Mouse (Mus musculus): Measurements from ENCODE around the gene Prmt1. TPM values are rescaled to one million over a fixed set of nuclear protein-coding genes. Genes with fewer than 3 reads are reported as not detected.

The Prmt1 gene
- polyA plus RNA-seq, 1 experiment from 2014 or later = 784 TPM

DNA sequence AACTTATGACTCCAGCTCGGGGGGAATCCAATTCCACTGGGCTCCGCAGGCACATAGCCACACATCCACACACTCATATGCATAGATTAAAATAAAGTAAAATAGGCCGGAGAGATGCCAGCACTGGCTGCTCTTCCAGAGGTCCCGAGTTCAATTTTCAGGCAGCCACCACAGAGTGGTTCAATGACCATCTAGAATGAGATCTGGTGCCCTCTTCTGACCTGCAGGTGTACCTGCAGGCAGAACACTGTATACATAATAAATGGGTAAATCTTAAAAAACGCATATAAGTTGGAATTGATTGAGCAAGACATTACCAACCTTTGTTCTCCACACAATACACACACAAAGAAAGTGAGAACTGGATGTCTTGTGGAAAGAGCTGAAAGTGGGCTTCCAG is 30.7 kb downstream of the Prmt1 start:
- H3K4me3 ChIP-seq (replicated peaks) = no peak overlapping the region
- peaks cover 22% of the 10 kb centered on the region for H3K36me3 ChIP-seq
- no peak overlapping the region for H3K9ac ChIP-seq (replicated peaks)
- no peaks in the 10 kb centered on the region for H3K9me3 ChIP-seq
- H3K4me1 ChIP-seq (replicated peaks) = peaks cover 18% of the 10 kb centered on the region
- no peak overlapping the region for H3K4me2 ChIP-seq (replicated peaks)
- no peak overlapping the region for H3K27ac ChIP-seq
- ATAC-seq = no peak
- H3K27me3 ChIP-seq = peaks cover 21% of the 10 kb centered on the region
- WGBS = 51% methylated on average over 5 of the region's 5 CpGs

DNA sequence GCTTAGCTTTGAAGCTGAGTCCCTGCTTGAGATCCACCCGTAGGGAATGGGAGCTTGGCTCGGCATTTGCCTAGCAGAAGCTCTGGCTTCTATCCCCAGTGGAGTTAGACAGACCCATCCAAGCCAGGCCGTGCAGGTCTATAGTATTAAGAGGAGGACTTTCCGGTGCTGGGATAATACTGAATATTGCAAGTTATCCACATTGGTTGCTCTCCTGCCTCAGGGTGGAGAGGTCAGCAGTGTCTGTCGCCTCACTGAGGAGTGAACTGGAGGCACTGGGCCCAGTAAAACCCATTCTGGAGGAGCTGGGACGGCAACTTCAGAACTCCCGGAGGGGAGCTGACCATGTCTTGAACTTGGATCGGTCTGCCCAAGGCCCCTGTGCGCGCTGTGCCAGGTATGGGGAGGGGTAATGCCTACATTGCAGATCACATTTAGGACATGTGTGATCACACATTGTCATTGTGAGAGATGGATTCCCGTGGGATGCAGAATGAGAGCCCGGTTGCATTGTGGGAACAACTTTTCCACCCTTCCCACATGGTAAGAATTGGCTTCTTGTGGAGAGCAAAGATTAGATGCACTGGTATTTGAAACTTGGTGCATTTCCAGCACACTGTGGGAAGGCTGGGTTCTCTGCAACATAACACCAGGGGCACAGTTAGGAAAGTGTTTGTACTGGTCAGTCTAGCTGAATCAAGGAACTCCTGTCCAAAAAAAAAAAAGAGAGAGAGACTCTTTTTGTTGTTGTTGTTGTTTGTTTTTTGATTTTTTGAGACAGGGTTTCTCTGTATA is 32.1 kb downstream of the Prmt1 start:
- no peak overlapping the region for H3K4me3 ChIP-seq (replicated peaks)
- H3K4me1 ChIP-seq (replicated peaks) = peaks cover 18% of the 10 kb centered on the region
- H3K9ac ChIP-seq (replicated peaks) = no peak overlapping the region
- no peak for ATAC-seq
- peaks cover 33% of the 10 kb centered on the region for H3K27me3 ChIP-seq
- peaks cover 10% of the 10 kb centered on the region for H3K36me3 ChIP-seq
- H3K9me3 ChIP-seq = no peaks in the 10 kb centered on the region
- no peak overlapping the region for H3K4me2 ChIP-seq (replicated peaks)
- WGBS = 81% methylated on average over 12 of the region's 12 CpGs
- no peak overlapping the region for H3K27ac ChIP-seq

DNA sequence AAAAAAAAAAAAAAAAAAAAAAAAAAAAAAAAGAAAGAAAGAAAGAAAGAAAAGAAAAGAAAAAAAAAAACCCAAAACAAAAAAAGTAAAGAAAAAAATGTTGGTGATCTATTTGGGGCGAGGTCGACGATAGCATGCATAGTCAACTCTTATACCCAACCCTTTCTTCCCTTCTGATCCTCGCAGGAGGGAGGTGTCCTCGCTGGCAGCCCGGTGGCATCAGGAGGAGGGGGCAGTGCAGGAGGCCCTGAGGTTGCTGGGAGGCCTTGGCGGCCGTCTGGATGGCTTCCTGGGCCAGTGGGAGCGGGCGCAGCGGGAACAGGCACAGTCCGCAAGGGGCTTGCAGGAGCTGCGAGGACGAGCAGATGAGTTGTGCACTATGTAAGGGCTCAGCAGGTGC is 32.8 kb downstream of the Prmt1 start:
- peaks cover 2% of the 10 kb centered on the region; the same call in 1 of the 2 replicates for H3K36me3 ChIP-seq
- ATAC-seq = no peak
- no peak overlapping the region for H3K4me3 ChIP-seq (replicated peaks)
- H3K27ac ChIP-seq = no peak overlapping the region
- H3K27me3 ChIP-seq = peaks cover 33% of the 10 kb centered on the region
- H3K4me1 ChIP-seq (replicated peaks) = peaks cover 18% of the 10 kb centered on the region
- no peaks in the 10 kb centered on the region for H3K9me3 ChIP-seq
- H3K4me2 ChIP-seq (replicated peaks) = no peak overlapping the region
- H3K9ac ChIP-seq (replicated peaks) = no peak overlapping the region
- 56% methylated on average over 14 of the region's 14 CpGs for WGBS

DNA sequence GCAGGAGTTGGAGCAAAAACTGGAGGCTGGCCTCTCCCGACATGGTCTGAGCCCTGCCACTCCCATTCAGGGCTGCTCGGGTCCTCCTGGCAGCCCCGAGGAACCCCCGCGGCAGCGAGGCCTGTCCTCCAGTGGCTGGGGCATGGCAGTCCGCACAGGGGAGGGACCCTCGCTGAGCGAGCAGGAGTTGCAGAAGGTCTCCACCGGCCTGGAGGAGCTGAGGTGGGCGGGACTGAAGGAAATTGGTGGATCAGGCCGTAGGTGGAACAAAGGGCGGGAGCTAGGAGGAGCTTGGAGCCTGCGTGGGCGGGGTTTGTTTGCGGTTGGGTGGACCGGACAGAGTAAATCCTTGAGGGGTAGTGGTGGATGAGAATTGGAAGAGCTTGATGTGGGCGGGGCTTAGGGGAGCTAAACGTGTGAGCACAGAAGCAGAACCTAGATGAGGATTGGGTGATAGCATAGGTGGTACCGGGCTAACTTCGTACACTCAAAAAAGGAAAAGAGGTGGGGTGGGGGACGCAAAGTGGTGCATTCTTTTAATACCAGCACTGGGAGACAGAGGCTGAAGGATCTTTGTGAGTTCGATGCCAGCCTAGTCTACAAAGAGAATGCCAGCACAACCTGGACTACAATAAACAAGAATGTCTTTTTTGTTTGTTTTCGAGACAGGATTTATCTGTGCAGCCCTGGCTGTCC is 33.6 kb downstream of the Prmt1 start:
- H3K27ac ChIP-seq = peak overlapping the region; percentile 58; the same call in 1 of the 2 replicates
- no peaks in the 10 kb centered on the region for H3K9me3 ChIP-seq

DNA sequence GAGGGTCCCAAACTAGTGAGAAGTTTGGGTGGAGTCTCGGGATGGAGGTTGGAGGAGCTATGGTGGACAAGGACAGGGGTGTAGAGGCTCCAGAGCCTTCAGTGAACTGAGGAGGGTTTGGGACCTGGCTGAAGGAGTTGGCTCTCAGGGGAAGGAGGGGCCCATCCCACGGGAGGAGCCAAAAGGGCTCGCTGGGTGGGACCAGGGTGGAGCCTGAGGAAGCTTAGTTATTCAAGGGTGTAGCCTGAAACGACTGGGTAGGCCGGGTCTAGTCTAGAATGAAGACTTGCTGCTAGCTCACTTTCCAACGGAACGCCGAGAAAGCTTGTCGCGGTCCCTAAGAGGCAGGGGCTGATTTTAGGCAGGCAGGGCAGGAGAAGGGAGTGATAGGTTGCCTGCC is 34.4 kb downstream of the Prmt1 start:
- Histone ChIP-seq H3K9ac (replicated peaks) (peak overlapping the region; percentile 62), H3K27ac (no peak overlapping the region), H3K9me3 (no peaks in the 10 kb centered on the region), H3K36me3 (no peaks in the 10 kb centered on the region), H3K4me3 (replicated peaks) (peak overlapping the region; percentile 47), H3K27me3 (peaks cover 38% of the 10 kb centered on the region), H3K4me2 (replicated peaks) (peak overlapping the region; percentile 74), H3K4me1 (replicated peaks) (peaks cover 18% of the 10 kb centered on the region)
- peak; percentile 29 for ATAC-seq
- 2% methylated on average over 10 of the region's 10 CpGs for WGBS

More for the DNA sequence above, 33.6 kb downstream of the Prmt1 start:
- ATAC-seq = peak; percentile 84
- no peaks in the 10 kb centered on the region for H3K36me3 ChIP-seq
- H3K4me3 ChIP-seq (replicated peaks) = peak overlapping the region; percentile 47
- WGBS = 6% methylated on average over 24 of the region's 24 CpGs
- peak overlapping the region; percentile 74 for H3K4me2 ChIP-seq (replicated peaks)
- H3K27me3 ChIP-seq = peaks cover 33% of the 10 kb centered on the region
- H3K9ac ChIP-seq (replicated peaks) = peak overlapping the region; percentile 62
- peaks cover 18% of the 10 kb centered on the region for H3K4me1 ChIP-seq (replicated peaks)

DNA sequence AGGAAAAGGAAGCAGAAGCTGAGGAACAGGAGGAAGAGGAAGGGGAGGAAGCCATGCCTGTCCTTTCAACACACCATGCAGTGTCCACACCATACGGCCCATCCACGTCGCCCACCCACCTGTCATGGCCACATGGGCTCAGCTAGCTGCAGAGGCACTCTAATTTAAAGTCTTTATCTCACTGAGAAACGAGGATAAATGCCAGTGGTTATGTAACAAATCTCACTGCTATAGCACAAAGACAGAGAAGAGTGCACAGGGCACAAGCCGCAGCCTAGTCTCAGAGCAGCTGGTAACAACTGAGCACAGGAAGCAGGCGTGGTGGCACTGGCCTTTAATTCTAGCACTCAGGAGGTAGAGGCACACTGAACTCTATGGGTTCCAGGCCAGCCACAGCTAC is 36.4 kb downstream of the Prmt1 start:
- ATAC-seq = no peak
- H3K9ac ChIP-seq (replicated peaks) = no peak overlapping the region
- no peaks in the 10 kb centered on the region for H3K9me3 ChIP-seq
- H3K4me2 ChIP-seq (replicated peaks) = no peak overlapping the region
- H3K27ac ChIP-seq = no peak overlapping the region
- H3K27me3 ChIP-seq = peaks cover 38% of the 10 kb centered on the region
- peaks cover 18% of the 10 kb centered on the region for H3K4me1 ChIP-seq (replicated peaks)
- H3K4me3 ChIP-seq (replicated peaks) = no peak overlapping the region
- no peaks in the 10 kb centered on the region for H3K36me3 ChIP-seq
- WGBS = 74% methylated on average over 6 of the region's 6 CpGs

DNA sequence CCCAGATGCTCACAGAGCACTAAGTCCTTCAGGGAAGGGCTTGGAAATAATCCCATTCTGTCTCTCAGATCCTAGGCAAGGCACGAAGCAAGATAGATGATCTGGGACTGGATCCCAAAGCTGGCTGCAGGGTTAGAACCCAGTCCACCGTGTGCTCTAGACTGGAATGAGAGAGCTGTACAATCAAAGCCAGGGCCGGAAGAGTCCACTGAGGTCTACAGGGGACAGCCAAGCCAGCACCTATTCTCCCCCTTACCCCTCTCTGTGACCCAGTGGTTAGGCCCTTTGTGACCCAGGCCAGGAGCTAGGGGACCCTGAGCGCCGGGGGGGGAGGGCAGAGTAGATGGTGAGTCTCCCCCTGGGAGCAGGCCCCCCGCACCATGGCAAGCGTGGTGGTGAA is 43.5 kb downstream of the Prmt1 start, which contains the start of gene Tsks:
TSS of gene Tsks (plus strand) at position 301 of the 400 bp plus-strand sequence.
- 81% methylated on average over 7 of the region's 7 CpGs for WGBS
- no peaks in the 10 kb centered on the region for H3K9me3 ChIP-seq
- H3K4me1 ChIP-seq (replicated peaks) = no peaks in the 10 kb centered on the region
- H3K27ac ChIP-seq = no peak within 1 kb of the TSS
- H3K4me3 ChIP-seq (replicated peaks) = no peak within 1 kb of the TSS
- no peak for ATAC-seq
- no peaks in the 10 kb centered on the region for H3K36me3 ChIP-seq
- no peak within 1 kb of the TSS for H3K9ac ChIP-seq (replicated peaks)
- H3K27me3 ChIP-seq = peaks cover 5% of the 10 kb centered on the region; the same call in 1 of the 2 replicates
- H3K4me2 ChIP-seq (replicated peaks) = no peak within 1 kb of the TSS

DNA sequence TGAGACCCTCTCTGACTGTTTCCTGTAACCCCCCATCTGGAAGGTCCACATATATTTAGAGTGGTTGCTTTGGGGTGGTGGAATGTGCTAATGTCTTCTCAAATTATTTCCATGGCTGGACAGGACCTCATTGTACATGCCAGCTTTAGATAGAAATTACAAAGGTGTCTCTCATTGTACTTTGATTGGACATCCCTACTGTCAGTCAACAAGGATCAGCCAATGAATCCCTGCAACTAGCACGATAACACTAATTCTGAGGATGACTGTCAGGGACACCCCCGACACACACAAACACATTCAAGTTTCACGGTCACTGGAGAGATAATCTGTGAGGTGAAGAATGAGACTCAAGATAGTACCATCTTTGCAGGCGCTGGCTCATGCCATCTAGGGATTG is 47.7 kb downstream of the Prmt1 start:
- 91% methylated on average over 4 of the region's 4 CpGs for WGBS

DNA sequence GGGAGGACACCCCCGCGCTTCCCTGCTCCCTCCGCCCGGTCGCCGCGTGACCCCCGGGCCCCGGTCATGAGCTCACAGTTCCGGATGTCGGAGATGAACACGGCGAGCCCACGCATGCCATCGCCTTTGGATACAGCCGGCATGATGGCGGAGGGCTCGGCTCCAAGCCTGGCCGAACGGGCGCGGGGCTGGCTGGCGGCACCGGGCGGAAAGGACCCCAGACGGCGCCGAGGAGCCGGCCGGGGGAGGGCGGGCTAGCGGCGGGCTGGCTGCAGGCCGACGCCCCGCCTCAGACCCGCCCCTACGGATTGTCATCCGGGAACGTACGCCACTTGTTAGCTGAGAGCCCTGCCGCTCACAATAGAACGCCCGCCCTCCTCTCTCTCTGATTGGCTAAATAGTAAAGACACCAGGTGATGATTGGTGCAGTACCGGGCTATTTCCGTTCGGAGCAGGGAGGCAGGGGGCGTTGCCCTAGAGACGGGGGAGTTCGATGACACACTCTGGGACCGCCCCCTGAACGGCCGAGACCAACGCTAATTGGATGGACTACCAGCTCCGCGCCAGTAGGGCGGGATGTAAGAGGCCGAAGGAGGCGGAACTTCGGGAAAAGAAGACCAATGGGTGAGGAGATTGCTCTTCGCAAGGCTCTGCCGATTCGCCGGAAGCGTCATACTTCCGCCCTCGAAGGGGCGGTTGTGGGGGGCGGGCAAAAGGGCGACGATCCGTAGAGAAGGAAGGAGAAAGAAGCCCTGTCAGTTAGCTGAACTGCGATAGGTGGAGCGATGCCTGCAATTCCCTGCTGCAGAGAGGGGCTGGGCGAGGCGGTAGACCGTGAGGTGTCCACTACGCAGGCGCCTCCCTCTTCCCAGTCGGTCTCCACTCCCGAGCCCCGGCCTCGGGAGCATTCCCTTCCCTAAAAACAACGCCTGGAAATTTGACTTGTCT is 56.9 kb downstream of the Prmt1 start, which contains the start of gene Ap2a1:
TSS of gene Ap2a1 (minus strand) at position 293 of the 948 bp plus-strand sequence.
- peak within 1 kb of the TSS; percentile 94 for H3K27ac ChIP-seq
- ATAC-seq = peak; percentile 99

More for the DNA sequence above, 47.7 kb downstream of the Prmt1 start:
- H3K4me1 ChIP-seq (replicated peaks) = no peaks in the 10 kb centered on the region
- no peaks in the 10 kb centered on the region for H3K27me3 ChIP-seq
- 0 out of 2 replicates have a peak, but pooled peaks cover 5% of the 10 kb centered on the region for H3K9me3 ChIP-seq
- no peak overlapping the region for H3K4me2 ChIP-seq (replicated peaks)
- no peak for ATAC-seq
- H3K9ac ChIP-seq (replicated peaks) = no peak overlapping the region
- no peak overlapping the region for H3K4me3 ChIP-seq (replicated peaks)
- no peaks in the 10 kb centered on the region for H3K36me3 ChIP-seq
- H3K27ac ChIP-seq = no peak overlapping the region

DNA sequence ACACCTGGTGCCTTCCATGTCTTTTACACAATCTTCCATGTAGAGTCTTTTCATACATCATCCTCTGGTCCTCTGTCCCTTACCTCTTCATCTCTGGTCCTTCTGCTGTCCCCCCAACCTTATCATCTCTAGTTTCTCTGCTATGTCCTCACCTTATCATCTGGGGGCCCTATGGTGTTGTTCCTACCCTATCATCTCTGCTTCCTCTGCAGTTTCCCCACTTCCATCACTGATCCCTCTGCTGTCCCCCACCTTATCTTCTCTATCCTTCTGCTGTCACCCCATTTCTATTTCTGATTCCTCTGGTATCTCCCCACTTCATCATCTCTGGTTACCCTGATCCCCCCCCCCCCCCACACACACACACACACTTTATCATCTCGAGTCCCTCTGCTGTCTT is 57.8 kb downstream of the Prmt1 start:
- Histone ChIP-seq H3K4me3 (replicated peaks) (peak overlapping the region; percentile 86), H3K4me2 (replicated peaks) (peak overlapping the region; percentile 83), H3K27me3 (no peaks in the 10 kb centered on the region), H3K9me3 (no peaks in the 10 kb centered on the region), H3K9ac (replicated peaks) (peak overlapping the region; percentile 95), H3K4me1 (replicated peaks) (peaks cover 23% of the 10 kb centered on the region), H3K27ac (no peak overlapping the region; the same call in 1 of the 2 replicates), H3K36me3 (peaks cover 26% of the 10 kb centered on the region)
- WGBS = 5% methylated on average over 1 of the region's 1 CpGs
- ATAC-seq = no peak

More for the DNA sequence above, 56.9 kb downstream of the Prmt1 start, which contains the start of gene Ap2a1:
- no peaks in the 10 kb centered on the region for H3K27me3 ChIP-seq
- H3K9ac ChIP-seq (replicated peaks) = peak within 1 kb of the TSS; percentile 95
- H3K4me2 ChIP-seq (replicated peaks) = peak within 1 kb of the TSS; percentile 83
- peaks cover 17% of the 10 kb centered on the region for H3K36me3 ChIP-seq
- under 1% methylated on average over 84 of the region's 84 CpGs for WGBS
- H3K4me1 ChIP-seq (replicated peaks) = peaks cover 23% of the 10 kb centered on the region
- H3K9me3 ChIP-seq = no peaks in the 10 kb centered on the region
- H3K4me3 ChIP-seq (replicated peaks) = peak within 1 kb of the TSS; percentile 86
